Mouse (Mus musculus): ENCODE data around the gene Rap2b.
A peak's percentile ranks its signal among the peaks of the same experiment; 100 is the strongest.

The Rap2b gene

DNA sequence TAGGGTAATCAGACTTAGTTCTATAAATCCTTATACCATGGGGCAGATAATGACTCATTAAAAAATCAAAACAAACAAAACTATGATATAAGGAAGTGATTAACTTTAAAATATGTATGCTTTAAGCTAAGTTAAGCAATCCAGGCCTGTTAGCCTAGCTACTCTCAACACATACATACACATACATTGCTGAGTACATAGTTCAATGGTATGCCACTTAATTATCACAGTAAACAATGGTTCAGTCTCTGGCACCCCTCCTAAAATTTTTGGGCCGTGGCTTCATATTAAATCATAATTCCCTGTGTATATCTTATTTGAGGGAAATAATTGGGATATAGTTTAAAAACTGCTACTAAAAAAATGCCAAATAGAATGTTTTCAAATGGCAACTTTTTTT lies at the start of gene Rap2b:
Gene Rap2b, plus strand, starts transcription at position 301 of the 400 bp plus-strand sequence.
- no peak for DNase-seq

DNA sequence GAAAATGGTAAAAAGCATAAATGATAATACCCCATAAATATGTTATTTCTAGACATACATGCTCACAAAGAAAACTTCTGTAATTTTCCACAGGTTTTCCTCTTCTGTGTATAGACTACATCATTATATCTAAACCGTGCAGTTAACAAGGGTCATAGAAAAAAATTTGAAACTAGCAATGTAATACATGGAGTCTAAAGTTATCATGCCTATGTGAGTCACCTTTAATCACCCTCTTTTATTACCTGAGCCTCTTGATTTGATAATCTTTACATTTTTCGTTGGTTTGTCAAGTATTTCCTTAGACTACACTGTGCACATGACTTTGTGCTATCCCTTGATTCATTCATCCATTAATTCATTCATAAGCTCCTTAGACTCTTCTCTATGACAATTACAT lies 46.4 kb upstream of the Rap2b start:
- DNase-seq, result no peak

DNA sequence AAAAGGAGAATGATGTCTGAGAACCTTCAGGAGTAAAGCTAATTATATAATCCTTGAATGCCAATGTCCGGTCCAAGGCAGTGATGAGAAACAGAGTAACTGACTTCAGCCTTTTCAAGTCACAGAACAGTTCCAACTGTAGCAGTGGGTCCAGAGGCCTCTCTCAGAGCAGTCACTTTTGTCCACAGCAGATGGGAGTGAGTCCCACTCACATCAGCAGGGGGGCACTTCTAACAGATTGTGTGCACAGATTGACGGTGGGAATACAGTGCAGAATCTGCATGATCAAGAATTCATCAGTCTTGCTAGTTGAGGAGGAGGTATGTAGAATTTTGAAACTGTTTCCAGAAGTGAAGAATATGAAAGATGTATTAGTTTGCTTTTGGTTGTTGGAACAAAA lies 41.4 kb upstream of the Rap2b start:
- no peak for DNase-seq

DNA sequence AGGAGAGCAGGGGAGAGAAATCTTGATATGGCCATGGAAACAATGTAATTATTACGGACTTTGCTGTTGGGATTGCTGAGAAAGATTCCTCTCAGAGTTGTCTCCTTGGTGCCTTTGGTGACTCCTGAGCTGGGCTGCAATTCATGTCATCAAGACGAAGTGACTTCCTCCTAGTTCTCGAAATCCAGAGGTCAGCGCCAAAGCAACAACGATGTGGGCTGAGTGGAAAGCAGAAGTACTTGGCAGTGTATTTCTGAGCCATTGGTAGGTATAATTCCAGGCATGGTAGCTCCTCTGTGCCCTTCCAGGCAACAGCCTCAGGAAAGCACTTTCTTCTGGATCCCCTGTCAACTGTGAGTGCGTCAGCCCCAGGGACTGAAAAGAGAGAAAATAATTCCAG lies 39.8 kb upstream of the Rap2b start:
- no peak for DNase-seq

DNA sequence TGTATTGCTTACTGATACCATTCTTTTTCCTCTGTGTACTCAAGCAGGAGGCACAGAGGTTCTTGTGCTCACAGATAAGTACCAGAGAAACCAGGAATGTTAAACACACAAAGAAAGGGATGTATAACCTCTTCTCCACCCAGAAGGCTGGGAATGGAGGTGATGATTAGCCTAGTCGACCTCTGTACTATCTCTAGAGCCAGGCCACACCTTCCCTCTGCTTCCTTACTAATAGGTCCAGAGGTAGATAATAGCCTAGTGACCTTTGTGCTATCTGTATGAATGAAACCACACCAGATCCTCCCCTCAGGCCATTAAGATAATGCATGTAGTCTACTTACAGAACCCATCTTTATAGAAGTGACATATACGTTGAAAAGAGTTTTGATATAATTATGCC lies 25.2 kb upstream of the Rap2b start:
- DNase-seq, result no peak

DNA sequence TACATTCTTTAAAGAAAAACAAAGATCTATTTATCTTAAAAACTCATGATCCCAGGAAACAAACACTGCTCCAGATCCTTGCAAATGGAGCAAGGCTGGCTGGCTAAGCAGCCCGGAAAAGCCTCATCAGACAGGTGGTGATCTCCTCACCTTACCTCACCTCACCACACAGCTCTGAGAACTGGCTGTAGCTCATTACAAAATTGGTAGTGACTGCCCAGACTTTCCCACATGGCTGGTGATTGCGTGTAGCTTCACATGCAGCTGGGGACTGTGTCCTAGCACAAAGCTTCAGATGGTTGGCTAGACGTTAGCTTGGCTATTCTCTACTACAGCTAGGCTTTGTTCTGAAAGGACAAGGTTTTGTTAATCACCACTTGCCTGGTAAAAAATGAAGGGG lies 24.2 kb upstream of the Rap2b start:
- no peak for DNase-seq

DNA sequence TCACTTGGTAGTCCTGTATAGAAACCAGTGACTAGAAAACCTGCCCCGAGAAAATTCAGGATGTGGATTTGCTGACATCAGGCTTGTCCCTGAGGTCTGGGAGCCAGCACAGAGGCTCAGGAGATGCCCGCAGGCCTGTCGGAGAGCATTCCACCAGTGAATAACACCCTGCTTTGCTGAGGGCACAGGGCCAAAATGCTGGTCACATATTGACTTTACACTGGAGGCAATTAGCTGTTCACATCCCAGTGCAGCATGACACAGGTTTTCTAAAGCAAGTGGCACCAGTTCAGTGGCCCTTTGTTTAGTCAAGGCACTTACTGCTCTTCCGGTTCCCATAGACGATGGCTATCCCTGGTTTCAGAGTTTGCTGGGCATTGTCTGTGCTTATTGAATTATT lies 21.1 kb upstream of the Rap2b start:
- DNase-seq, result peak in 1 of 2 experiments; percentile 23

DNA sequence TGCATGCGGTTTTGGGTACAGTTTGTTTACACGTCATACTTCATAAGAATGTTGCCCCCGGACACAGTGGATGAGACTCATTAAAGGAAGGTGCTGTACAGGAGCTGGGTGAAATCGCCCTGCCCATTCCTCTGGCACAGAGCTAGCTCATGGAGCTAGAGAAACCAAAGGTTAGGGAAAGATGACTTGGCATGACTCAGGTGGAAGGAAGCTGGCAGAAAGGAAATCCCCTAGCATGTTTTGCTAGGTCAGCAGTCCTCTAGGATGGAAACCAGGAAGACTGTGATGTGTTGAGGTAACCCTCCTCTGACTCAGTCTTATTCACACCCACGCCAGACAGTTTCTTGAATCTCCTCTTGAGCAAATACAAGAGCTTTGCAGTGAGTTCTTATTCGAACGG lies 17.4 kb upstream of the Rap2b start:
- no peak for DNase-seq

DNA sequence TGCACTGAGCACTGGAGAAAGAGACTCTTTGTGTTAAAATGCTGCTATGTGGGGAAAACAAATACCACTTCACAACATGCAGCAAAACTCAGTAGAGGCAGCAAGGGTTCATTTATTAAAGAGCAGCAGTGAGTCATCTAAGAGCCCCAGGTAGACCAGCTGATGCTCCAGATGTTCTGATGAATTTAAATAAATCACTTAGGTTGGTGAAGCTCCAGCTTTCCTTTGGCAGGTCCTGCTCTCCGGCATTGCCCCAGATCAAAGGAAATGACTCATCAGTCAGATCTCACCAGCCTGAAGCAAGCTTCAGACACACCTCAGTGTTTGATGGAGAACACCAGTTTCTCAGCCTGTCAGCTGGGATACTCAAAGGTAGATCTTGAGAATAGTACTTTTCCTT lies 15.8 kb upstream of the Rap2b start:
- no peak for DNase-seq

DNA sequence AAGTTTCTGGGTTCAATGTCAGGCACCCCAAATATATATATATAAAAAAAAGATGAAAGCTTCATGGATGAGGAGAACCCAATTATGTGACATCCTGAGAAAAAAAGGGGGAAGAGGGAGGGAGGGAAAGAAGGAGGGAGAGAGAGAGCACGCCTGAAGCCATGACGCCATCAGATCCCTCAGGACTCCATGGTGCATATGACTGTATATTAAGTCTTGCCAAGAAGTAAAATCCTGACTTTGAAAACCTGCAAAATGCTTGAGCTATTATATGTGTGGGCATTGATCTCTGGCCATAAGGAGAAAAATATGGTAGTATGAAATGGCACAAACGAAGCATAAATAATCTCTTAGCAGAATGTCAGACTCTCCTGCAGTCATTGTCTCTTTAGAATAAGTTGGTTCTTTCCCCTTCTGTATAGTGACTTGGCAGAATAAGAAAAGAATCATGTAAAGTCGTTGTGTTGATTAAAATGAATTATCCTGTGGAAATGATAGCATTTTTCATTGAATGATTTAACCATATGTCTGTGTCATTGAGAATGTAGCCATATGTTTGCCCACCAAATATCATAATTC lies 13.3 kb upstream of the Rap2b start:
- DNase-seq, result no peak

DNA sequence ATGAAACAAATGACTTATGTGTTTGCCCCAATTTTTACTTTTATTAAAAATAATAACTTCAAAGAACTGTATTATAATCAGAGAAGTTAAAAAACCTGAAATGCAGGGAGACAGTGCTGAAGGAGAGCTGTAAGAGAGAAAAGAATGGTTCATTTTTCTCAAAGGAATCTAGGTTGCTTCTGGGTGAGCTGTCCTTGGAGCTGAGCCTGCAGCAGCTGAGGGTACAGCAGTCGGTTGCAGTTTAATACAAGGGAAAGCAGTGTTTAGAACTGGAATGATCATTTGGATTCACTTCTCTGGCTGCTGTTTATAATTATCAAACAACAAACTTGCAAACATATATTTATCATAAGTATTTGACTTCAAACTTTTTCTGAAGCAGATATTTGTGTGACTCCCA lies 12.0 kb upstream of the Rap2b start:
- no peak for DNase-seq

DNA sequence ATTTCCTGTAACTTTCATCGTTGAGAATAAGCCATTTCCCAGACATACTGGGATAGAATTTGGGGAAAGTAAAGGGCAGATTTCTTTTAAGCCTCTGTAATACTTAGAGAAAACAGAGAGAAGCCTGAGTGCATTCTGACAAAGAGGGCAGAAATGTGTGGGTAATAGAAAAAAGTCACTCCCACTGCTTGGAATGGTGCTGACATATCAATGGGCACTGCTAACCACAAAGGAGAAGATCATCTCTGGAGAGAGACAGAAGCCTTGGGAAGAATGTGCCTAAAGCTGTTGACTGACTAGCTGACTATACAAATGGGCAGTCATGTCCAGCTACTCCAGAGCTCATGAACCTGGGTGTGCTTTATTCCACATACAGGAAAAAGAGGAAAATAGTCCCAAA lies 6.0 kb upstream of the Rap2b start:
- no peak for DNase-seq

DNA sequence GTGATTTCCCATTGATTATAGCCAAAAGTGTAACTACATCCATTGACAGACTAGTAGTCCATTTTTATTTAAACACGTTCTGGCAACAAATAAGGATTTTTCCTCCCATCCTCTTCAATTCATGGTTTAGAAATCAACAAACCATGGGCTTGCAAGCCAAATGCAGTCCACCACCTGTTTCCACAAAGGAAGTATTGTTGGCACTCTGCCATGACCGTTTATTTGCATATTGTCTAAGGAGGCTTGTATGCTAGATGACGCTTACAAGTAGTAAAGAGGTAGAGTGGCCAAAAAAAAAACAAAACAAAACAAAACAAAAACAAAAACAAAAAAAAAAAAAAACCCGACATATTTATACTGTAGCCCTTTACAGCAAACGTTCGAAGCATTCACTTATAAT lies 3.3 kb upstream of the Rap2b start:
- no peak for DNase-seq

DNA sequence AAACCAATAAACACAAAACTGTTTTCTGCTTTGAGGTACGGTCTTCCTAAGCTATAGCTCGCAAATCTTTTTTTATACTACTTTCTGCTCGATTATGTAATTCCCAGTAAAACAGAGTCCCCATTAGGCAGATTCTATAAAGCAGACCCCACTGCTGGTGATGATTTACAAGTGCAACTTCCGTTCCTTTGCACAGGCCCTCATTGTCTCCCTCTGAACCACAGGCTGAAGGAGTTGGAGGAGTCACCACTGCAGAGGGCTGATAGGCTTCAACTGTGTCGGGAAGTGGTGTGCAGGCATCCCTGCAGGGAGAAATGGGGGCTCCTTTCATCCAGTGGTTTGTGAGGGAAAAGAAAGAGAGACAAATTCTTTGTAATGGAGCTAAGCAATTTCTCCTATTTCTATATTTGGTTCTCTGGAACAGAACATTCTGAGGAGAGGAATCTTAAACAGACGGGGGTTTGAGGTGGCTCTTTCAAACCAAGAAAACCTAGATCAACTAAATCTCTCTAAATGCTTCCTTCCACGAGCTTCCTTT lies 2.6 kb upstream of the Rap2b start:
- no peak for DNase-seq

DNA sequence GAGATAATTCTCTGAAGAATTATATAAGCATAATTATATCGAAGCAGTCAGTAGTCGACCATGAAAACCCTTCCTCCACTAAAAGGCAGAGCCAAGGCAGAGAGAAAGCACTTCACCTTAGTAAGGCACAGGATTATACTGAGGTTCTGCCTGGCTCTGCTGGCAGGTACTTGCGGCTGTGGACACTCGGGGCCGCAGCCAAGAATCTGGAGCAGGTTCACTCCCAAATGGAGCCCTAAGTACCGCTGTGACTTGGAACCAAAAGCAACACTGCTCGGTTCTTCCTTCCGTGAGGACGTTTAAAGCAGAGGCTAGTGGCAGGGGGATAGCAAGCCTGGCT lies 1.4 kb downstream of the Rap2b start:
- no peak for DNase-seq

DNA sequence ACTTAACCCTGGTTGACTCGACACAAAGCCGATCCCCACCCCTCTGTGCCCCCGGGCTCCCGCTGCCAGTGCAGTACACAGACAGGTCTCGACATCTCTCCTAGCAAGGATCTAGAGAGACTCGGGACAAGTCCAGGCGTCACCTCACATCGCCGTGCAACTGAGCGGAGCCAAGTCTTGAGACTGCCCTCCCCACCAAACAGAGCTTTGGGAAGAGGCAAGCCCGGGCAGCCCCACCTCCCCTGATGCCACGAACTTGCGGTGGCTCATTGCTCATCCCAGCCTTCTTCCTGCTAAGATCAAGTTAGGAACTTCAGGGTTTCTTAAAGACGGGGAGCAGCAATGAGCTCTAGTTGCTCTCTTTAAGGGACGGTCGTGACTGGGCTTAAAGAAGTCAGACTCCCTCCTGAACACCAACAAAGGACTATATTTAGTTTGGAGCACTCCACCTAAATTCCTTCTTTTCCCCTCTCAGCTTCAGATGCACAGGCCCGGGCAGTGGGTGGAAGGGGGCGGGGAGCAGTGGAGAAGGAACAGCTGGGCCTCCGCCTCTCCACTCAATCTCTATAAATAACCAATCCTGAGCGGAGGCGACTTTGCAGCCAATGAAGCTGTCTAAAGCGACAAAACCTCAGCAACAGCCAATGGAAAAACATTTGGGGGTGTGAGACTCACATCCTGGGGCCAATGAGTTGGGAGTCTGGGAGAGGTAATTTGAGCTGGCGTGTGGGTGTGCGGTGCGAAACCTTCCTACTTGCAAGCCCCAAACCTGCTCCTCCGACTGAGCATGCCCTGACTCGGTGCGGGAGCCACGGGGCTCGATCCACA lies 1.9 kb downstream of the Rap2b start:
- DNase-seq, result peak; percentile 92 to 97

DNA sequence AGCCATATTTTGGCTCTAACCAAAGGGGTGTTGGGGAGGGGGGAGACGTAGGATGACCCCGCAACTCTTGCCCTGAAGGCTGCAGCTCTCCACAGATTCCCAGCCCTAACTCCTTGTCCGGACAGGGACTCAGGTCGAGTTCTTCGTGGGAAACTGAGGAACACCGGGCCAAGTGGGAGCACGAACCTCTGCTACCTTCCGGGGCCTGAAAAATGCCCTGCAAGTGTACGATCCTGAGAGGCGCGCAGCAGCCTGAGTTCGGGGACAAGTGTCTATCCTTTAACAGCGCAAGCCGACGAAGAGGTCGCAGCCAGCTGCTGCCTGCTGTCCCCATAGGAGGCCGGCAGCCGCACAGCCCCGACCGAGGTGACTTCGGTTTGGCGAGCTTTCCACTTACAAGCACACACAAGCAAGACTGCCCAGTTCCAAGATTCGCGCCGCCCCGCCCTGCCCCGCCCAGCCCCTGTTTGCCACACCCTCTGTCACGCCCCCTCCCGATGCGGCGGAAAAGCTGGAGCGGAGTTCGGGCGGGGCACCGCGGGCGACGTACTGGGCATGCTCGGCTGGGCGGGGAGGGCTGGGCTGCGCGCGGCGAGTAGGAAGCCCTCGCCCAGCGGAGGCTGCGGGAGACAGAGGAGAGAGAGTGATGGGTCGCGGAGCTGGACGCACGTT lies 2.7 kb downstream of the Rap2b start:
- DNase-seq, result peak; percentile 95 to 96

DNA sequence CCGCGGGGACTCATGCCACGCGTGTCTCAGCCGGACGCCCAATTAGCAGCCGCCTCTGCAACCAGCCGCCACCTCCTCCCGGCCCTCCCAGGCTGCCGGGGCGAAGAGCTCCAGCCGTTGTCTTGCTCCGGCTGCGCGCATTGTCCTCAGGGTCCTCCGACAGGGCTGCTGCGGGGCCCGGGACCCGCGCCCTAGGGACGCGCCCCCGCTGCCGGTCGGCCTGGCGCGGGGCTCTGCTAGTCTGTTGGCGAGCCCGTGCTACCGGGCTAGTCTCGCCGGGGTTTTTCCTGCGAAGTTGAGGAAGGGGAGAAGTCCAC lies 3.2 kb downstream of the Rap2b start:
- DNase-seq, result no peak

DNA sequence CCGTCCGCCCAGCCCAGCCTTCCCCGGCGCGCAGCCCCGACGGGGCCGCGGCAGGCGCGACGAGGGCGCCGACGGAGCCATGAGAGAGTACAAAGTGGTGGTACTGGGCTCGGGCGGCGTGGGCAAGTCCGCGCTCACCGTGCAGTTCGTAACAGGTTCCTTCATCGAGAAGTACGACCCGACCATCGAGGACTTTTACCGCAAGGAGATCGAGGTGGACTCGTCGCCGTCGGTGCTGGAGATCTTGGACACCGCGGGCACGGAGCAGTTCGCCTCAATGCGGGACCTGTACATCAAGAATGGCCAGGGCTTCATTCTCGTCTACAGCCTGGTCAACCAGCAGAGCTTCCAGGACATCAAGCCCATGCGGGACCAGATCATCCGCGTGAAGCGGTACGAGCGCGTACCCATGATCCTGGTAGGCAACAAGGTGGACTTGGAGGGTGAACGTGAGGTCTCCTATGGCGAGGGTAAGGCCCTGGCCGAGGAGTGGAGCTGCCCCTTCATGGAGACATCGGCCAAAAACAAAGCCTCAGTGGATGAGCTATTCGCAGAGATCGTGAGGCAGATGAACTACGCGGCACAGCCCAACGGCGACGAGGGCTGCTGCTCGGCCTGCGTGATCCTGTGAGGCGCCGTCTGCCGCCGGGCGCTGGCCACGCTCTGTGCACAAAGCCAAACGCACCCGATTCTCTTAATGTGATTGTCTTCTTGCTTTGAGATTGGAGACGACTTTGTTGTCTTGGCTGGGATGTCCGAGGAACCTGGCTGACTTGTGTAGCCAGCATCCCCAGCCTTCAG lies 3.7 kb downstream of the Rap2b start:
- DNase-seq, result peak; percentile 58 to 62

DNA sequence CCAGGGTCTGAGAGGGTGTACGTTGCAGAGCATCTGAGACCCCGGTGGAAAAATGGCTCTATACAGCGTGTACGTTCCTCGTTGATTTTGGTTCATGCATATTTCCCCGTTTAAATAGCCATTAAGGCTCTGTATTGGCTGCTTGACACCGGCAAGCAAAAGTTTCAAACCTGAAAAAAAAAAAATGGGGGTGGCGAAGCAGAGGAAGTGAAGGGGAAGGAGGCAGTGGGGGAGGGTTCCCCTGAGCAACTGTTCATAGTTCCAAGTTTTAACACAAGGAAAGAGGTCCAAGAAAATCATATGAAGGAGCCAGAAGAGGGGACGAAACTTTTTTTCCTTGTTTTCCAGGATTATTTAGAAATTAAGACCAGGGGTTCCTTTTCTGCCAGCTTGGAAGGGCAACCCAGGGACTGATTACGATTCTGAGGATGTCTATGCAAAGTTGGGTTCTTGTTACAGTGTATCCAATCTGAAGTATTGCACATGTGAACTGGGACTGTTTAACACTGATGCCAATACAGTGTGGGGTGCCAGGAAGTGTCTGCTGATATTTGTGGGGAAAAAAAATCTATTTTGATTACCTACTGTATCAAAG lies 4.4 kb downstream of the Rap2b start, which contains the start of gene B430305J03Rik:
Gene B430305J03Rik, minus strand, starts transcription at position 173 of the 595 bp plus-strand sequence.
- DNase-seq, result peak in 1 of 2 experiments; percentile 25

DNA sequence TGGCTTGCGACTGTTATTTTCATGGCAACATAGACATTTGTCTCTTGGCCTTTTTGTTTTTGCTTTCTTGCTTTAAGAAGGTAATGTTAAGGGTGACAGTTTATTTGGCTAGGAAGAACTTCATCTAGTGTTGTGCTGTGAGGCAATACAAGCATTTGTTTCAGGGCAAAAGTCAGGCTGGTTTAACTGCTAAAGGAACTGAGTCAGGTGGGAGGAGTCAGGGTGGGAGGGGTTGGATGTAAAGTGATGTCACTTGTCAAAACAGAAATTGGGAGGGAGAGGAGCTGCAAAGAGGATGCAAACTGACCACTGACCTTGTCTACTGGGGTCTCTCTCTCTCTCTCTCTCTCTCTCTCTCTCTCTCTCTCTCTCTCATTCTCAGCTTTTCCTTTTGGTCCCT lies 7.0 kb downstream of the Rap2b start:
- peak in 1 of 2 experiments; percentile 17 for DNase-seq

DNA sequence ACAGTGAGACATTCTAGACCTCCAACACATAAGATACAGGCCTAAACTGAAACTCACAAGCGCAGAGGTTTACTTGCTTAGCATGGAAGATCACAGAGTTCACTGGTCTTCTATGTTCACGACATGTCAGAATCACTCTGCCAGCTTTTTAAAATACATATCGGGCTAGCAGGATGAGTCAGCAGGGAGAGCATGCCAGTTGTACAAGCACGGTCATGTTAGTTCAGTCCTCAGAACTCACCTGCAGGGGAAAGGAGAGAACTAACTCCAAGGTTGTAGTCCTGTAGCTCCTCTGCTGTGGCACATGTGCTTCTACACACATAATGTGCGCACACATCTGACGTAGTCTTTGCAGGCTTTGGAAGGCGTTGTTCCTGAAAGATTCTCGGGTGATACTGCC lies 14.6 kb downstream of the Rap2b start:
- no peak for DNase-seq

DNA sequence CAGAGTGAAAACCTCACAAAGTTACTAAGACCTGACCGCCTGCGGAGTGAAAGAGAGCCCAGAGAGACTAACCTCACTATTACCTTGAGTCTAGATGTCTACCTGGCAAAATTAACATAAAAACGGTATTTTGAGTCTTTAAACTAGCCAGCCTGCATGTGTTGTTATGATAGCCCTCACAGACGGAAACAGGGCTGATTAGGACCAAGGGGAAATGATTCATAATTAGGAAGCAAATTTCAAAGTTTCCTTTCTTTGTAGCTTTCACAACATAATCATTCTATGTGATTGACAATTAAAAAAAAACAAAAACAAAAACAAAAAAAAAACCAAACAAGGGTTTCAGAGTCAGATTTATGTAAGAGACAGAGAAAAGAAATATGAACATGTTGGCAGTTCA lies 24.9 kb downstream of the Rap2b start:
- DNase-seq, result no peak

Measured in lung, postnatal 4 days (tissue).